Mouse (Mus musculus): ENCODE results near the gene Cdyl2.

Cdyl2 gene

DNA sequence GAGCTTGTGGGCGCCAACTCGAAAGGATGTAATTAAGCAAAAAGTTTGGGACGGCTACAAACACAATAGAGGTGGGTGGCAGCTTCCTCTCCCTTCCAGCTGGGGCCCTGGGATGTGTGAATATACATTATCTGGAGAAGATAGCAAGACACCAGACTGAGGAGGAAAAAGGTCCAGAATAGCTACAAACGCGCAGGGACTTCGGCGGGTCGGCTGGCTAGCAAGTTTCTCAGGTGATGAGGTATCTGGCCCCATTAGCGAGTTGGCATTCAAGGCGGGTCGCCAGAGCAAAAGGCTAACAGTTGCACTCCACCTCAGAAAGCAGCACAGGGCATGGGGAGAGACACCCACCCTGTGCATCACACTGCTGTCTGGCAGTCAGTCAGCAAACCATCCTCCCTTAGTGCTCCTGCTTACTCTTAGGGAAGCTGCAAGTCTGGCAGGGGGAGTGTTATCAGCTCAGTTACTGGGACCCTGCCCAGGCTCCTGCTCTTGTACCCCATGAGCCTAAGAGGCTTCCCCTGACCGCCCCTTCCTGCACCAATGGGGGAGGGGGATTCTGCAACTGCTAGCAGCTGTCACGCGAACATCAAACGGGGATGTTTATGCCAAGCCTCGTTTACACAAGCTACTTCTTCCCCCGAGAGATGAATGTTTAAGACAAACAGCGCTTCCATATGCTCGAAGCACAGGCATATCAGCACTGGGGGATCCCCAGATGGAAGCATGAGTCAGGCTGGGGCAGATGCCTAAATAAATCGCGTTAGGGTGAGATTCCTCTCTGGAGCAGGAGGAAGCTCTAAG is 111.4 kb downstream of the Cdyl2 start:
- peak; percentile 45 for ATAC-seq (ENCODE audit: low TSS enrichment)

GRCm38 (mm10) chr8:116619686-116620320 is 113.0 kb downstream of the Cdyl2 start:
- peak; percentile 61 for ATAC-seq (ENCODE audit: low TSS enrichment)

DNA sequence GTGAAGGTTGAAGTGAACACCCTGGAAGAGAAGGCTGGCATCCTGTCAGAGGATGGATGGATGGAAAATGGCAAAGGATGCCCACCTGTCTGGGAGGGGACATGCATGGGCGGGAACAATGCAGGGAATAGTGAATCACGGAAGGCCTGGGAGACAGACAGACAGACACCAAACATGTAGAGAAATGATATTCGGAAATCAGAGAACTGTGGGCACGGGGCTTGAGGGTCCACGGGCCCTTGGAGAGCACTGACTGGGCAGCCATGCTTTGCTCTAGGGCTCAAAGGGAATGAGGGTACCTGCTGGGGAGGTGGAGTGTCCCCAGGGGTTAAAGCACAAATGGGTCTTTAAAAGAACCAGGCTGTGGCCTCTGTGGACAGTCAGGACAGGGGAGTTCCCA is 113.6 kb downstream of the Cdyl2 start:
- ATAC-seq (ENCODE audit: low TSS enrichment), result no peak

DNA sequence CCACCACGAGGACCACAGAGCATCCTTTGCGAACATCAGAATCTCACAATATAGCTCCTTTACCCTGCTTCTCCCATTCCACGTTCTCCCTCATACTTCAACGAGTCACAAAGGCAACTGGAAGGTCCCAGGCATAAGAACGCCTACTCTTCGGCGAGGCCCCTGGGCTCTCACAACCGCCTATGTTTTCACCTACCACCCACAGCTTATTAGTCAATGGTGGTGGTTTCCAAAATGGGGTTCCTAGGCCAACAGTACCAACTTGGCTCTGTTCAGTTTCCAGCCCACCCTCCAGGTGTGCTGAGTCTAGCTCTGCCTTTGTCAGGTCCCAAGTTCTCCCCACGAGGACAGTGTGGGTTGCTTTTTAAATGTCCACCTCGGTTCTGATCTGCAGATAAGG is 114.0 kb downstream of the Cdyl2 start:
- ATAC-seq (ENCODE audit: low TSS enrichment), result no peak

DNA sequence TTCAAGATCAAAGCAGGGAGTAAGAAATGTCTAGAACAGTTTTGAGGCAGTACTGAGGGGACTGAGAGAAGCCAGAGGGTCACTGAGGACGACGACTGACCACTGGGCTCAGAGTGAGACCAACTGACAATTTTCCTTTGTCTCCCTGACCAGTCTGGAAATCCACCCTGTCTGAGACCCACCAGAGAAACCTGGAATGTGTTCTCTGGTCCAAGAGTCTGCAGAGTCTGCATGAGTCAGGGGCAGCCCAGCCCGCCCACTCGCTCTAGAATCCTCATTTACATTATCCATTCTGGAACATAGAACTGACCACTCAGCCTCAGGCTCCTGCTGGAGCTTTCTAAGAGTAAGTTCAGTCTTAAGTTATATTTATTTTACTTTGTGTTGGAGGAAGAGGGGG is 114.9 kb downstream of the Cdyl2 start:
- ATAC-seq (ENCODE audit: low TSS enrichment), result no peak

- ATAC-seq (ENCODE audit: low TSS enrichment), result no peak
Observed at GRCm38 (mm10) chr8:116616369-116616768, 116.4 kb downstream of the Cdyl2 start.

DNA sequence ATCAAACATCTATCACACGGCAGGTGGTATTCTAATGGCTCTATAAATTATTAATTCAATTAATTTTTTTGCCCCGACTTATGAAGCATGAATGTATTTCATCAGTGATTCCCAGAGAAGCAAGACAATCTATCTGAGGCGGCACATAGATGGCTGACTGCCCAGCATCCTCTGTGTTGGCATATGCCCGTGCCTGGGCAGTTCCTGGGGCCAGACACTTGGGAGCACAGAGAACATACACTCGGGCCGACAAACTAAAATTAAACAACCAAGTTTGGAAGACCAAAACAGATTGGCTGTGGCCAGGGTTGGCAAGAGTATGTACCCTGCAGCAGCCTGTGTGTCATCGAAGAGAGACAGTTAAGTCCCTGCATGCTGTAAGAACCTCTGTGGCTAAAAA is 117.9 kb downstream of the Cdyl2 start:
- ATAC-seq (ENCODE audit: low TSS enrichment), result no peak

DNA sequence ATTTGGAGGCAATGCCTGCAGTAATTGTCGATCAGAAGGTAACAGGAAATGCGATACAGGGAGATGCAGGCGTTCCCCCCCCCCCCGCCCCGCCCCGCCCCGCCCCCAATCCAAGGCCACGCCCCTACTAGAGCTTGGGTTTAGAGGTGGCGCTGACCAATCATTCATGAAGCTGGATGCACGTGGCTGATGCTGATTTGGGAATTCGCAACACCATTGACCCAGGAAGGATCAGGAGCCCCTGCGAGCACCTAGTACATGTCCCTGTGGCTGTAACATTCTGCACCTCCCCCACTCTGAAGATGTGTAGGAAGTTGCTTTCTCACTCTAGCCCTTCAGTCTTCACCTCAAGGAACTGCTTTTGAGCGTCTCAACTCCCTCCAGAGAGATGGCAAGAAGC is 126.6 kb downstream of the Cdyl2 start:
- no peak for ATAC-seq (ENCODE audit: low TSS enrichment)

GRCm38 (mm10) chr8:116602806-116603205 is 130.0 kb downstream of the Cdyl2 start:
- ATAC-seq (ENCODE audit: low TSS enrichment), result no peak

GRCm38 (mm10) chr8:116599728-116600127 is 133.1 kb downstream of the Cdyl2 start:
- ATAC-seq (ENCODE audit: low TSS enrichment), result no peak

DNA sequence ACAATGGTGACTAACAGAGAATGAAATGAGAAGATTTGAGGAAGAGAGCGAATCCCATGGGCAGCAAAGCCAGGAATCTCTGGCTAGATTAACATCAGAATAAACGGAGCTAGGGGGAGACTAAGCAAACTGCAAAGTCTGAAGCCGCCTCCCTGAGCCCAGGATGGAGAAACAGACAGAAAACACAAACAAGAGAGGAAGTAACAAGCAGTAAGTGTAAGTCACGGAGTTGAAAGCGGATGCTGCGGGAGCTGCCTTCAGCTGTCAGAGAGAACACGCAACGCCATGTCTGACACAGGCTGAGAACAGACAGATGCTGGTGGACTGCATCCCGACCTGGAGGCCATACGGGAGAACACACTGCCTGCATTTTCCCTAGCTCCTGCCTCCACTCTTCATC is 141.6 kb downstream of the Cdyl2 start:
- ATAC-seq (ENCODE audit: low TSS enrichment), result no peak

GRCm38 (mm10) chr8:116590546-116590945 is 142.2 kb downstream of the Cdyl2 start:
- ATAC-seq (ENCODE audit: low TSS enrichment), result no peak

DNA sequence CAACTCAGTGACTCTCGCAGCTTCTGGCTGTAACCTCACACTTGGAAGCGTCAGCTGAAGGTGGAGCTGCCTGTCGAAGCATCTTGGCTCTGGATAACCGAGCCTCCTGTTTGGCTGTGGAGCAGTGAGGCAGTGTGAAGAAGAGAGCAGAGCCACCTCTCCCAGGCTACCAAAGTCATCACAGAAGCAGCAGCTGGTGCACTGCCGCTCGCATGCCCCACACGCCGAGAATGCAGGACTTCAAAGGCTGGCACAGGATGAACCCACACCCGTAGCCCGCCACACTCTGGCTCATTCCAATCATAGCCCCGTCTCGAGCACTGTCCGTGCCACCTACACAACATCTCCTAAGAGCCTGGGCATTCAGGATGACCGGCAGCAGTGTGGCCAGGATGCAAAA is 142.7 kb downstream of the Cdyl2 start:
- peak; percentile 87 for ATAC-seq (ENCODE audit: low TSS enrichment)

GRCm38 (mm10) chr8:116587616-116588468 is 144.9 kb downstream of the Cdyl2 start:
- ATAC-seq (ENCODE audit: low TSS enrichment), result no peak

DNA sequence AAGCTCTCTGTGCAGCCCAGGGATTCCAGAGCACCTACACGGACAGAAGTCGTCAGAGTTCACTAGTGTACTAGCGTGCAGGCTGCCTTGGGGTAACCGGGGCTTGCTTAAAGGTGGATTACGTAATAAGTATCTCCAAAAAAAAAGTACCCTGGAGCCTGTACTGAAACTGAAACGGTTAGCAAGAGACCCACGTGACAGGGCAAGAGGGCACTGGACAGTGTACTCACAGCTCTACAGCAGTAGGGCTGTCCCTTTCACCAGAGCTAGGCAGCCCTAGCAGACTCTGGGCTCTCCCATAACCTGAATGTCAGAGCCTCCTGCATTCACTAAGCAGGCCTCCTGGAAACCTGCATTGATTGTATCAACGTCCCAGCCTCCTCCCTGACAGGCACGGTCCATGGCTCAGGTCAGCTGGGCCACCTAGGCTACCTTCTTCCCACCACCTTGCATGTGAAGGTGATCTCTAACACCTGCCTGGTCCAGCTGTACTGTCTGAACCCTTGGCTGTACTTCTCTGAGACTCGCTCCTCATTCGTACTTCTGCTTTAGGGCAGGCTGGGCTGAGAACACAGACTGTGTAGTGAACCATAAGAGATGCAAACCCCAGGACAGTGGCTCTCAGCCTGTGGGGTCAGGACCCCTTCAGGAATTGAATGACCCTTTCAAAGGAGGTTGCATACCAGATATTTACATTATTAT is 151.3 kb downstream of the Cdyl2 start:
- no peak for ATAC-seq (ENCODE audit: low TSS enrichment)

- no peak for ATAC-seq (ENCODE audit: low TSS enrichment)
Observed at GRCm38 (mm10) chr8:116576732-116577131, 156.1 kb downstream of the Cdyl2 start.

DNA sequence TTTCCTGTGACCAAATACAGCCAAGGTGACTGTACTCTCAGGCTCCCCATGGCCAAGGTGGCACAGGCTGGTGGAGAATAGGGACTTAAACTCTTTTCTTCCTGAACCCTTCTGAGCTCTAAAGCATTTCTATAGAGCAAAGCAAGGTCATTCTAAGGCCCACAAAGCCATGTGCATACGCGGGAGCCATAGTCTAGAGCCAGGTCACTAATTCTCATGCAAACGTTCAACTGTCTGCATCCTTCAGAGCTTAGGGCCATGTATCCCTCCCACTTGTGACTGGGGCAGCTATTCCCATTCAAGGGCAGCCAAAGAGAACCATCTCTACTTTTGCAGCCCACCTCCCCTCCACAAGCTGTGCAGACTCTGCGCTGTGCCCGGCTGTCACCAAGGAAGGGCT is 159.7 kb downstream of the Cdyl2 start:
- no peak for ATAC-seq (ENCODE audit: low TSS enrichment)

GRCm38 (mm10) chr8:116552778-116553177 is 180.0 kb downstream of the Cdyl2 start:
- ATAC-seq (ENCODE audit: low TSS enrichment), result no peak

DNA sequence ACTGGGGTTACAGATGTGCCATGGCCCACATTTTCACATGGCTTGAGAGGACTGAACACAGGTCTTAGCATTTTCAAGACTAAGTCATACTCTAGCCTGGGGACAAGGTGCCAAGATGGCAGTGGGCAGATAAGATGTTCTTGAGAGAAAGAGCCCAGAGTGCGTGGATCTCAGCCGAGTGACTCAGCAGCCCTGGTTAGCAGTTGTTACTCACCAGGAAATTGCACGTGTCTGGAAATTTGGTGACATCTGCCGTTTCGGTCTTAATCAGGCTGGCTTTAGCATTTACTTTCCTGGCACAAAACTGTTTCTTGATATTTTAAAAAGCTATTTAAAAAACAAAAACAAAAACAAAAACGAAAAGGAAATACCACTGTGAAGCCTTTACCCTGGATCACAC is 180.5 kb downstream of the Cdyl2 start:
- ATAC-seq (ENCODE audit: low TSS enrichment), result peak; percentile 95

GRCm38 (mm10) chr8:116543366-116543765 is 189.4 kb downstream of the Cdyl2 start:
- ATAC-seq (ENCODE audit: low TSS enrichment), result no peak

- ATAC-seq (ENCODE audit: low TSS enrichment), result peak; percentile 41; the same call in 1 of the 2 replicates
Observed at GRCm38 (mm10) chr8:116542842-116543241, 189.9 kb downstream of the Cdyl2 start.

GRCm38 (mm10) chr8:116540136-116540535 is 192.7 kb downstream of the Cdyl2 start:
- no peak for ATAC-seq (ENCODE audit: low TSS enrichment)
